10 mouse cellular contexts compared by ENCODE assay signal in genomic region chr1:119197415-119197700, GRCm38 (mm10).
DNase-seq lines count a peak whose midpoint lies in the region; ATAC-seq lines count a peak whose summit lies in the region.
"Had no signal": no experiment of that assay in that cellular context is flagged by ENCODE, and none has a peak within 500 bp of the region (broad histone marks: within the 10 kb centered on the region; RNA-seq: fewer than 3 reads in every experiment).

No protein-coding gene starts in this region.

- peak; percentile 53; the same call in 1 of the 2 replicates for ATAC-seq in hindbrain, embryonic 11.5 days (ENCODE audit: low FRiP score)
- ATAC-seq in heart, embryonic 15.5 days (replicated peaks; ENCODE audit: insufficient number of reproducible peaks, insufficient read depth, low FRiP score, low read depth) = peak; percentile 67
- ATAC-seq in granulocyte monocyte progenitor cell, adult 5-6 weeks (replicated peaks; ENCODE audit: poor library complexity, severe bottlenecking) = no peak

- no peak overlapping the region for H3K4me3 ChIP-seq in hindbrain, embryonic 11.5 days (ENCODE audit: low read depth, low read length)
- no peak overlapping the region for H3K4me3 ChIP-seq in hindbrain, embryonic 10.5 days
- no peak overlapping the region for H3K4me3 ChIP-seq in heart, embryonic 15.5 days

- H3K27ac ChIP-seq in hindbrain, embryonic 11.5 days (ENCODE audit: low read depth, low read length) = no peak overlapping the region
- H3K27ac ChIP-seq in hindbrain, embryonic 10.5 days = no peak overlapping the region
- H3K27ac ChIP-seq in heart, embryonic 15.5 days = peak overlapping the region; percentile 39; the same call in 1 of the 2 replicates

- H3K4me1 ChIP-seq in hindbrain, embryonic 11.5 days (replicated peaks; ENCODE audit: control insufficient read depth, insufficient read depth, low read length) = 0 out of 2 replicates have a peak, but pooled peaks cover 2% of the 10 kb centered on the region
- H3K4me1 ChIP-seq in hindbrain, embryonic 10.5 days (replicated peaks) = peaks cover 30% of the 10 kb centered on the region
- H3K4me1 ChIP-seq in heart, embryonic 15.5 days (replicated peaks) = peaks cover 40% of the 10 kb centered on the region

- no peaks in the 10 kb centered on the region for H3K27me3 ChIP-seq in hindbrain, embryonic 11.5 days (ENCODE audit: control insufficient read depth, insufficient read depth, low read length)
- peaks cover 18% of the 10 kb centered on the region; the same call in 1 of the 2 replicates for H3K27me3 ChIP-seq in hindbrain, embryonic 10.5 days (ENCODE audit: insufficient read depth, poor library complexity, severe bottlenecking)
- no peaks in the 10 kb centered on the region for H3K27me3 ChIP-seq in heart, embryonic 15.5 days

- no peak overlapping the region for H3K9ac ChIP-seq in hindbrain, embryonic 11.5 days (ENCODE audit: low read depth, low read length)
- H3K9ac ChIP-seq in heart, embryonic 15.5 days = no peak overlapping the region

- H3K36me3 ChIP-seq in hindbrain, embryonic 11.5 days (ENCODE audit: control insufficient read depth, insufficient read depth, low read length) = no peaks in the 10 kb centered on the region
- H3K36me3 ChIP-seq in hindbrain, embryonic 10.5 days = no peaks in the 10 kb centered on the region
- no peaks in the 10 kb centered on the region for H3K36me3 ChIP-seq in heart, embryonic 15.5 days

- no peak overlapping the region for H3K4me2 ChIP-seq in hindbrain, embryonic 11.5 days (replicated peaks; ENCODE audit: low read depth, low read length)
- peak overlapping the region; percentile 28; the same call in 1 of the 2 replicates for H3K4me2 ChIP-seq in heart, embryonic 15.5 days

- no peaks in the 10 kb centered on the region for H3K9me3 ChIP-seq in hindbrain, embryonic 11.5 days (ENCODE audit: control insufficient read depth, low read length)
- no peaks in the 10 kb centered on the region for H3K9me3 ChIP-seq in hindbrain, embryonic 10.5 days
- no peaks in the 10 kb centered on the region for H3K9me3 ChIP-seq in heart, embryonic 15.5 days (replicated peaks)

- WGBS in hindbrain, embryonic 11.5 days = 56% methylated on average over 7 of the region's 7 CpGs
- WGBS in hindbrain, embryonic 10.5 days = 49% methylated on average over 7 of the region's 7 CpGs
- WGBS in heart, embryonic 15.5 days = 26% methylated on average over 7 of the region's 7 CpGs

- DNase-seq in hindbrain, embryonic 11.5 days (ENCODE audit: low spot score) = no peak
- DNase-seq in hindbrain, embryonic 10.5 days (ENCODE audit: low spot score) = no peak
- DNase-seq in adrenal gland, adult (ENCODE audit: inconsistent age in 2 of 2, low spot score in 1 of 2) = peak; percentile 83 to 92
- peak; percentile 71 for DNase-seq in kidney, postnatal 10 days
- DNase-seq in gastrocnemius, adult 18-20 months (ENCODE audit: low spot score) = no peak
- no peak for DNase-seq in yolk sac, embryonic 10.5 days (ENCODE audit: low spot score)
- DNase-seq: embryo, embryonic 11 days; gastrocnemius, postnatal 36 days had no signal

Comparison
In these comparisons a context has a peak if more than half of its experiments do, and no peak if none do; other contexts are left out.
1. DNase-seq: peak in adrenal gland, adult (2 of 2) and kidney, postnatal 10 days (single experiment); none in hindbrain, embryonic 11.5 days (single experiment), hindbrain, embryonic 10.5 days (single experiment), gastrocnemius, adult 18-20 months (single experiment) and yolk sac, embryonic 10.5 days (single experiment).